Mouse (Mus musculus) kidney, adult 2 months (tissue): ENCODE data around the gene E130308A19Rik. TPM values are rescaled to one million over a fixed set of nuclear protein-coding genes. Genes with fewer than 3 reads are reported as not detected.

Experiments
- DNase-seq: peaks from one replicate; pipeline ENCODE4 v3.0.0; 2021
- H3K27ac ChIP-seq: fragments of 200-500 bp; 2 replicates; pipeline ENCODE4 v1.5.1; 2012; ENCODE audit warnings: low read depth, low read length, control low read depth, inconsistent platforms; ENCODE audit not compliant: insufficient read depth
- H3K27me3 ChIP-seq: fragments of 200-500 bp; replicated peaks from 2 replicates; pipeline ENCODE4 v1.6.1; 2012; ENCODE audit warnings: mild to moderate bottlenecking, moderate library complexity, low read length, inconsistent platforms; ENCODE audit not compliant: control insufficient read depth, insufficient read depth
- H3K36me3 ChIP-seq: fragments of 200-500 bp; 2 replicates; pipeline ENCODE4 v1.6.1; 2012; ENCODE audit warnings: mild to moderate bottlenecking, moderate library complexity, low read length, inconsistent platforms; ENCODE audit not compliant: control insufficient read depth, insufficient read depth
- H3K4me1 ChIP-seq: fragments of 200-500 bp; 2 replicates; pipeline ENCODE4 v1.6.1; 2011; ENCODE audit warnings: low read length; ENCODE audit not compliant: control insufficient read depth, insufficient read depth
- H3K4me3 ChIP-seq: fragments of 200-500 bp; 2 replicates; pipeline ENCODE4 v1.5.1; 2011; ENCODE audit warnings: mild to moderate bottlenecking, low read depth, low read length, control low read depth; ENCODE audit not compliant: insufficient read depth
- CTCF ChIP-seq: fragments of 200-500 bp; conservative IDR thresholded peaks from 2 replicates; pipeline ENCODE4 v1.5.1; 2011; ENCODE audit warnings: low read depth, mild to moderate bottlenecking, control low read depth, low read length, moderate library complexity, mixed read lengths; ENCODE audit not compliant: insufficient read depth, insufficient read length
- POLR2A ChIP-seq: fragments of 200-500 bp; IDR thresholded peaks from one replicate; pipeline ENCODE4 v1.6.1; 2011; ENCODE audit warnings: low read depth, low read length, control low read depth
- WGBS: fragments of 180-500 bp; shearing (Covaris S2); methylation state at CpG from one replicate; pipeline ENCODE4 v1.1.7; 2018; 5-methylcytosine and 5-hydroxymethylcytosine counted together
- polyA plus RNA-seq: library from polyadenylated mRNA; depleted of rRNA; stranded (reverse); fragments of >200 nt; gene quantifications from 2 replicates; pipeline ENCODE4 v1.2.3, GENCODE M21; 2012

Gene E130308A19Rik
- polyA plus RNA-seq, 1 experiment, result 9.6 TPM

DNA sequence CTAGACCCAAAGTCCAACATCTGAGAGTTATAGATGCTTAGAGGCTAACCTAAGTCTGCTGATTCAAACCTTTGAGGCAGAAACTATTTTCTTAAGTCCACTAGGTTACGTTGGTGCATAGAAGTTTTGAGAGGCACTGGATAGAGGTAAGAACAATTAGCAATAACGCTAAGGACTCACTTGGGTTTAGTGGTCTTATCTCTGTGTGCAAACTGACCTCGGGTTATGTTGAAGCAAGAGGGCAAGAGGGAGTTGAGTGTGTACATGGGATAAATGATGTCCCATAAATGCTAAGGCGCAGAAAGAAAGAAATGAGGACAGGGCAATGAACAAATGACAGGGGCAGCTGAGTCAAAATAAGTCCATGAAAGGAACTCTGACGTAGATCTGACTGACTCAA is 23.1 kb downstream of the E130308A19Rik start:
- Histone ChIP-seq H3K27me3 (no peaks in the 10 kb centered on the region), H3K27ac (no peak overlapping the region), H3K36me3 (no peaks in the 10 kb centered on the region), H3K4me1 (peaks cover 9% of the 10 kb centered on the region), H3K4me3 (no peak overlapping the region)
- 84% methylated on average over 5 of the region's 5 CpGs for WGBS
- TF ChIP-seq CTCF (no peak), POLR2A (no peak)
- DNase-seq, result no peak

DNA sequence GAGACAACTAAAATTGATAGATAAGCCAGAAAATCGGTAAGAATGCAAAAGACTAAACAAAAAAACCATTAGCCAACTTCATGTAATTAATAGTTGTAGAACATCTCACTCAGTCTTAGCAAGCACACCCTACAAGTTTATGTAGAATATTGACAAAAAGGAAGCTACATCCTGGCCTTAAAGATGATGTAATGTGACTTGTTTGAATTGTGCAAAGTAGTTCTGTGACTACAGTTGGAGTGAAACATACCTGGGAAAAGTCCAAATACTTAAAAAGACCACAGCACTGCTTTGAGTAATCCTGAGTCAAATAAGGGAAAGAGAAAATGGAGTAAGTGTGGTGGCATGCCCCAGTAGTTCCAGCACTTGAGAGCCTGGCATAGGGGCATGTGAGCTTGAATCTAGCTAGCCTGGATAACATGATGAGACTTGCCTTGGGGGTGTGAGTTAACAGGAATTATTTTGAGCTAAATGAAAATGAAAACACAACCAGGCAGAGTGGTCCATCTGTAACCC is 26.2 kb downstream of the E130308A19Rik start:
- H3K27me3 ChIP-seq, result no peaks in the 10 kb centered on the region
- TF ChIP-seq POLR2A, result no peak
- TF ChIP-seq CTCF, result no peak
- no peak for DNase-seq
- no peaks in the 10 kb centered on the region for H3K36me3 ChIP-seq
- WGBS, result 71% methylated on average over 1 of the region's 1 CpGs
- peaks cover 5% of the 10 kb centered on the region; the same call in 1 of the 2 replicates for H3K4me1 ChIP-seq
- H3K4me3 ChIP-seq, result no peak overlapping the region
- no peak overlapping the region for H3K27ac ChIP-seq

DNA sequence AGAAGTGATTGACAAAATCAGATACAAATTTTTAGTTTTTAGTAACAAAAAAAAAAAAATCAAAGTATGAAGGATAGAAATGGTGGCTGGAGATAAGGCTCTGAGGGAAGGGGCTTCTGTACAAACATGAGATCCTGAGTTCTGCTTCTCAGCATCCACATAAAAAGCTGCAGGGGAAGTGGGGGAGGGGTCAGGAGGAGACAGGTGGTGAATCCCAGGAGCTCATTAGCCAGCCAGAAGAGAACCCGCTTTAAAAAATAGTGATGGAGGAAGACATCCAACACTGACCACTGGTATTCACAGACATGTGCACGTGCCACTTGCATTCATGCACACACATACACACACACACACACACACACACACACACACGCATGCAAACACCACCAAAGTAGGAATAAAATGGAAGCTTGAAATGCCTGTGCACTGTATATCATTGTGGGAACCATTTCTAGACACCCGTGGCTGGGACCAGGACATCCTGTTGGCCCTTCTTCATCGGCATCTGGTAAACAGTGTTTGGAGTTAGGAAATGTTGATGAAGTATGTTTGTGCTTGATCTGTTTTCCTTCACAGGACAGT is 30.1 kb downstream of the E130308A19Rik start:
- Histone ChIP-seq H3K27ac (no peak overlapping the region), H3K27me3 (no peaks in the 10 kb centered on the region)
- TF ChIP-seq POLR2A, result no peak

DNA sequence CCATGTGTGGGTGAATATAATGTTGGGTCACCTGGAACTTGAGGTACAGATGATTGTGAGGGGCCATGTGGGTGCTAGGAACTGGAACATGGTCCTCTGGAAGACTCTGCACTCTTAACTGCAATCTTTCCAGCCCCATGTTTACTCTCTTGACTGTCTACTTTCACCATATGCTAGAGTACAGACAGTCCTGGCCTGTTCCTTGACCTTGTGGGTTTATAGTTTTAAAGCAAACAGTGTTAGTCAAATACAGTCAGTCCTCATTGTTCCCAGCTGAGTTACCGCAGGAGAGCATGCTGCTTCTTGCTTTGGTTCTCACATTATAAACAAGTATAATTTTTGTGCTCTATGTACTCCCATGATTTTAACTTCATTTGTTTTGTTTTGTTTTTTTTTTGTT is 36.2 kb downstream of the E130308A19Rik start:
- H3K4me1 ChIP-seq, result peaks cover 2% of the 10 kb centered on the region; the same call in 1 of the 2 replicates
- H3K27ac ChIP-seq, result no peak overlapping the region
- H3K27me3 ChIP-seq, result no peaks in the 10 kb centered on the region; the same call in 1 of the 2 replicates
- TF ChIP-seq CTCF (no peak), POLR2A (no peak)
- DNase-seq, result no peak
- WGBS, result 75% methylated on average over 1 of the region's 1 CpGs
- H3K4me3 ChIP-seq, result no peak overlapping the region
- no peaks in the 10 kb centered on the region for H3K36me3 ChIP-seq

More for the DNA sequence above, 30.1 kb downstream of the E130308A19Rik start:
- 74% methylated on average over 5 of the region's 5 CpGs for WGBS
- no peaks in the 10 kb centered on the region for H3K36me3 ChIP-seq
- peaks cover 3% of the 10 kb centered on the region; the same call in 1 of the 2 replicates for H3K4me1 ChIP-seq
- no peak for DNase-seq
- no peak overlapping the region for H3K4me3 ChIP-seq

DNA sequence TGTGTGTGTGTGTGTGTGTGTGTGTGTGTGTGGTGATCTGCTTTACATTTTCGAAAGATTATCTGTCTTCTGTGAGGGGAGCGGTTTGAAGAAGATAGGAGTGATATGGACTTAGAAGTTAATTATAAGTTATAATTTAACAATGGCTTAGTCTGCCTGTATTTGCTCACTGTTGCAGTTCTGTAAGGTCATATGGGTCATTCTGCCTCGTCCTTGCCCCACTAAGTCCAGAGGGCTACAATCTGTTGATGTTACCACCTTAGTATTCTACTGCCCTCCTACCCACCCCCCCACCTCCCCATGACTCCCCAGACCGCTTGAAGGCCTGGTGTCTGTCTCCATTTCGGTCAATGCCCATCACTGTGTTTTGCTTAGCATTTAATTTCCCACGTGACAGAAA is 37.4 kb downstream of the E130308A19Rik start:
- Histone ChIP-seq H3K27ac (no peak overlapping the region; the same call in 1 of the 2 replicates), H3K4me3 (no peak overlapping the region), H3K4me1 (peaks cover 2% of the 10 kb centered on the region; the same call in 1 of the 2 replicates), H3K27me3 (no peaks in the 10 kb centered on the region; the same call in 1 of the 2 replicates), H3K36me3 (no peaks in the 10 kb centered on the region)
- no peak for DNase-seq
- no peak for TF ChIP-seq CTCF
- TF ChIP-seq POLR2A, result no peak
- 56% methylated on average over 6 of the region's 6 CpGs for WGBS

DNA sequence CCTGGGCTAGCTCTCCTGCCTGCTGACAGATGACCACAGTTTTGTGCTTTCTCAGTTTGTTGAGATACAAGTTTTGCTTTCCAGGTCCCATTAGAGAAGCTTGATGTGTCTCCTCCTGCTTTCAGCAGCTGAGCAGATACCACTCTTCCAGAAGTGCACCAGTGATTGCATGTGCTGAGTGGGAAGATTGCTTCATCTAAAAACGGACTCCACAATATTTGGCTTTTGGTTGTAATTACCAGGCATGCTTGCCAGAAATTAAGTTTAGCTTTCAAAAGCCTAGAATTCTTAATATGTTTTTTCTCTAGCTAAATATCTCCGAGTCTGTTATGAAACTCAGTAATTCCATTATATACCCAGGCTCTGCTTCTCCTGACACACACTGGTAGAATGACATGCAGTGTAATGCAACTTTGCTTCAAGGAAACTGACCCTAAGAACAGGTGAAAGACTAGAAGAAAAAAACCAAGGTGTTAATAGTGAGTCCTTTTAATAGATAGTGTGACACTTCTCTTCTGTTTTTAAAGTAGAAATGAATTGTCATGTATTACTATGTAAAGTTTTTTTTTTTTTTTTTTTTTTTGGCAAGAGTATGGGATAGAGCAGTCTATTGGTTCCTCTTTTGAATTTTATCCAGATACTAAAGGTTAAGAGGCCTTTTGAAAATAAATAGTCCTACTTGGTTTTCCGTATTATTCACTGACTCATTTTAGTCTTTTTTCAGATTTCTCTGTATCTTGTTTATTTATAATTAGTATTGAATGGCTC is 40.7 kb downstream of the E130308A19Rik start:
- no peak for TF ChIP-seq POLR2A
- no peak for TF ChIP-seq CTCF
- DNase-seq, result no peak
- Histone ChIP-seq H3K27ac (no peak overlapping the region), H3K36me3 (no peaks in the 10 kb centered on the region), H3K4me3 (no peak overlapping the region), H3K27me3 (no peaks in the 10 kb centered on the region), H3K4me1 (peaks cover 2% of the 10 kb centered on the region; the same call in 1 of the 2 replicates)
- 69% methylated on average over 3 of the region's 3 CpGs for WGBS

DNA sequence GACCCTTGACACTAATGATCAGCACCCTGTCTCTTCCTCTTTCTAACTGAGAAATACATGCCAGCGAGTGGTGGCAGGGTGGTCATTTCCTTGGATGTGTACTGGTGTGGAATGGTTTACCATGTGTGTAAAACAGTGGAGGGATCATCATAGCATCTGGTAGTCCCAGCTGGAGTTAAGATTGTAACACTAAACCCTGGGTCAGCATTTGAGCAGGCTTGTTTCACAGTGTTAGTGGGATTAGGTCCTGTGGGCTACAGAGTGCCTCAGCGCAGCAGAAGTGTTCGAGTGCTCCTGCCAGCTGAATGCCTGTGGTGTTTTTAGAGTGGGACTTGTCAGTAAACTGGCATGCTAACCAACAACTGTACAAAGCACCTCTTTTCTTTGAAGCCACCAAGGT is 42.0 kb downstream of the E130308A19Rik start:
- DNase-seq, result no peak
- WGBS, result 83% methylated on average over 3 of the region's 3 CpGs
- H3K27ac ChIP-seq, result no peak overlapping the region
- H3K27me3 ChIP-seq, result no peaks in the 10 kb centered on the region
- no peaks in the 10 kb centered on the region; the same call in 1 of the 2 replicates for H3K4me1 ChIP-seq
- TF ChIP-seq CTCF, result no peak
- TF ChIP-seq POLR2A, result no peak
- H3K4me3 ChIP-seq, result no peak overlapping the region
- H3K36me3 ChIP-seq, result no peaks in the 10 kb centered on the region
